Mouse (Mus musculus) MEL (cell line): ENCODE measurements around the gene Vmn1r198. TPM values are rescaled to one million over a fixed set of nuclear protein-coding genes. Genes with fewer than 3 reads are reported as not detected.

ENCODE experiments used
- DNase-seq: peaks from one replicate; pipeline ENCODE4 v3.0.0; 2011; ENCODE audit warnings: low read depth, low spot score
- H3K27ac ChIP-seq: 2 replicates; pipeline ENCODE4 v1.5.1; 2012; ENCODE audit warnings: low read depth, mild to moderate bottlenecking, control low read depth, low read length, moderate library complexity; ENCODE audit not compliant: control insufficient read depth
- H3K27me3 ChIP-seq, 2 experiments: fragments of 150-350 bp in 1 of 2; sonication (generic) in 1 of 2; 2 replicates each; pipeline ENCODE4 v1.6.1; 2012; ENCODE audit warnings: low read length in 2 of 2, mild to moderate bottlenecking in 2 of 2, improper control_type of control experiment in 1 of 2, moderate library complexity in 1 of 2; ENCODE audit not compliant: insufficient read depth in 2 of 2, control insufficient read depth in 1 of 2
- H3K36me3 ChIP-seq, 2 experiments: 2 replicates each; pipeline ENCODE4 v1.6.1; 2012 to 2014; ENCODE audit warnings: low read length in 2 of 2, improper control_type of control experiment in 1 of 2, inconsistent platforms in 1 of 2, mild to moderate bottlenecking in 1 of 2; ENCODE audit not compliant: insufficient read depth in 2 of 2, control insufficient read depth in 1 of 2
- H3K4me1 ChIP-seq, 2 experiments: fragments of 150-350 bp in 1 of 2; sonication (generic) in 1 of 2; 2 replicates each; pipeline ENCODE4 v1.6.1; 2012; ENCODE audit warnings: low read length in 2 of 2, improper control_type of control experiment in 1 of 2, mild to moderate bottlenecking in 1 of 2; ENCODE audit not compliant: insufficient read depth in 2 of 2, control insufficient read depth in 1 of 2
- H3K4me3 ChIP-seq, 2 experiments: fragments of 150-350 bp in 1 of 2; sonication (generic) in 1 of 2; 2 replicates each; pipeline ENCODE4 v1.5.1; 2012; ENCODE audit warnings: low read depth in 2 of 2, low read length in 2 of 2, mild to moderate bottlenecking in 2 of 2, moderate library complexity in 2 of 2, control low read depth in 1 of 2, improper control_type of control experiment in 1 of 2; ENCODE audit not compliant: control insufficient read depth in 1 of 2, insufficient read depth in 1 of 2
- H3K79me2 ChIP-seq: 2 replicates; pipeline ENCODE4 v1.6.1; 2012; ENCODE audit warnings: mild to moderate bottlenecking, low read length, moderate library complexity; ENCODE audit not compliant: control insufficient read depth, poor library complexity, insufficient read depth
- H3K9ac ChIP-seq: 2 replicates; pipeline ENCODE4 v1.6.1; 2012; ENCODE audit warnings: low read depth, mild to moderate bottlenecking, control low read depth, low read length, moderate library complexity; ENCODE audit not compliant: control insufficient read depth, poor library complexity, severe bottlenecking
- H3K9me3 ChIP-seq: fragments of 150-350 bp; sonication (generic); replicated peaks from 2 replicates; pipeline ENCODE4 v1.6.1; 2012; ENCODE audit warnings: mild to moderate bottlenecking, low read length, improper control_type of control experiment, moderate library complexity; ENCODE audit not compliant: insufficient read depth
- E2F4 ChIP-seq: IDR thresholded peaks from 2 replicates; pipeline ENCODE4 v1.6.1; 2011; ENCODE audit warnings: low read depth, low read length, improper control_type of control experiment, borderline replicate concordance
- EP300 ChIP-seq, 2 experiments: IDR thresholded peaks; 2 replicates each; pipeline ENCODE4 v1.6.1; 2011; ENCODE audit warnings: improper control_type of control experiment in 2 of 2, low read length in 2 of 2, low read depth in 1 of 2, mild to moderate bottlenecking in 1 of 2
- ETS1 ChIP-seq: IDR thresholded peaks from 2 replicates; pipeline ENCODE4 v1.6.1; 2012; ENCODE audit warnings: low read depth, mild to moderate bottlenecking, inconsistent platforms, low read length, improper control_type of control experiment, moderate library complexity
- HCFC1 ChIP-seq: IDR thresholded peaks from 2 replicates; pipeline ENCODE4 v1.6.1; 2012; ENCODE audit warnings: low read depth, mild to moderate bottlenecking, inconsistent platforms, low read length, improper control_type of control experiment, moderate library complexity
- JUND ChIP-seq: IDR thresholded peaks from 2 replicates; pipeline ENCODE4 v1.6.1; 2011; ENCODE audit warnings: low read depth, mild to moderate bottlenecking, improper control_type of control experiment, low read length
- KAT2A ChIP-seq: conservative IDR thresholded peaks from 2 replicates; pipeline ENCODE4 v1.6.1; 2012; ENCODE audit warnings: low read depth, low read length, improper control_type of control experiment, inconsistent platforms
- MAFK ChIP-seq: IDR thresholded peaks from 2 replicates; pipeline ENCODE4 v1.6.1; 2011; ENCODE audit warnings: low read depth, mild to moderate bottlenecking, low read length, improper control_type of control experiment, borderline replicate concordance
- MAZ ChIP-seq: IDR thresholded peaks from 2 replicates; pipeline ENCODE4 v1.6.1; 2012; ENCODE audit warnings: low read depth, mild to moderate bottlenecking, inconsistent platforms, low read length, improper control_type of control experiment
- MXI1 ChIP-seq: IDR thresholded peaks from 2 replicates; pipeline ENCODE4 v1.6.1; 2011; ENCODE audit warnings: mild to moderate bottlenecking, low read depth, low read length, improper control_type of control experiment
- NELFE ChIP-seq: IDR thresholded peaks from 2 replicates; pipeline ENCODE4 v1.6.1; 2011; ENCODE audit warnings: low read depth, low read length, improper control_type of control experiment
- POLR2AphosphoS2 ChIP-seq: IDR thresholded peaks from 2 replicates; pipeline ENCODE4 v1.6.1; 2011; ENCODE audit warnings: low read length, improper control_type of control experiment
- SMC3 ChIP-seq: IDR thresholded peaks from 2 replicates; pipeline ENCODE4 v1.6.1; 2011; ENCODE audit warnings: low read depth, low read length, improper control_type of control experiment
- TAL1 ChIP-seq: IDR thresholded peaks from 2 replicates; pipeline ENCODE4 v1.6.1; 2012; ENCODE audit warnings: mild to moderate bottlenecking, inconsistent platforms, low read length, moderate library complexity, mixed read lengths
- TBP ChIP-seq: IDR thresholded peaks from 2 replicates; pipeline ENCODE4 v1.8.0; 2011; ENCODE audit warnings: low read depth, low read length, improper control_type of control experiment
- TCF12 ChIP-seq: IDR thresholded peaks from 2 replicates; pipeline ENCODE4 v1.6.1; 2014; ENCODE audit warnings: low read depth, mild to moderate bottlenecking, inconsistent platforms, low read length, improper control_type of control experiment, moderate library complexity
- UBTF ChIP-seq: IDR thresholded peaks from 2 replicates; pipeline ENCODE4 v1.6.1; 2012; ENCODE audit warnings: low read depth, mild to moderate bottlenecking, inconsistent platforms, low read length, improper control_type of control experiment, moderate library complexity, borderline replicate concordance; ENCODE audit not compliant: insufficient read depth
- USF2 ChIP-seq, 2 experiments: IDR thresholded peaks; 2 replicates each; pipeline ENCODE4 v1.6.1; 2011 to 2012; ENCODE audit warnings: improper control_type of control experiment in 2 of 2, low read length in 2 of 2, borderline replicate concordance in 1 of 2, inconsistent platforms in 1 of 2, low read depth in 1 of 2, mild to moderate bottlenecking in 1 of 2; ENCODE audit not compliant: insufficient read depth in 1 of 2
- ZC3H11A ChIP-seq: IDR thresholded peaks from 2 replicates; pipeline ENCODE4 v1.6.1; 2012; ENCODE audit warnings: low read depth, mild to moderate bottlenecking, inconsistent platforms, low read length, improper control_type of control experiment
- ZKSCAN1 ChIP-seq: IDR thresholded peaks from 2 replicates; pipeline ENCODE4 v1.6.1; 2012; ENCODE audit warnings: low read depth, mild to moderate bottlenecking, inconsistent platforms, low read length, improper control_type of control experiment, moderate library complexity
- ZNF384 ChIP-seq: IDR thresholded peaks from 2 replicates; pipeline ENCODE4 v1.6.1; 2012; ENCODE audit warnings: low read depth, mild to moderate bottlenecking, inconsistent platforms, low read length, improper control_type of control experiment
- polyA plus RNA-seq, 2 experiments: library from polyadenylated mRNA; stranded (reverse) in 1 of 2; unstranded in 1 of 2; fragments of >175 nt in 1 of 2; fragments of >200 nt in 1 of 2; gene quantifications; 2 replicates each; pipeline versions ENCODE4 v1.2.1 to v1.2.4; 2012; ENCODE audit warnings: low replicate concordance in 2 of 2, low read depth in 1 of 2; ENCODE audit not compliant: insufficient read length in 2 of 2, insufficient read depth in 1 of 2, missing spikeins in 1 of 2
- total RNA-seq: library from RNA; depleted of rRNA; stranded (reverse); fragments of 300-350 nt; gene quantifications from 2 replicates; pipeline ENCODE4 v1.2.3, GENCODE M21; 2012

The Vmn1r198 gene
- total and polyA plus RNA-seq, 3 experiments: not detected

GRCm38 (mm10) chr13:22383401-22383800 is 33.2 kb downstream of the Vmn1r198 start:
- Histone ChIP-seq H3K4me3 (no peak overlapping the region), H3K79me2 (no peaks in the 10 kb centered on the region), H3K9ac (no peak overlapping the region), H3K9me3 (no peaks in the 10 kb centered on the region), H3K27ac (no peak overlapping the region), H3K4me1 (no peaks in the 10 kb centered on the region), H3K36me3 (no peaks in the 10 kb centered on the region), H3K27me3 (no peaks in the 10 kb centered on the region)
- TF ChIP-seq UBTF (no peak), E2F4 (no peak), TBP (no peak), EP300 (IDR thresholded peaks at IDR 0.05; ENCODE audit: low read depth in 1 of 2, low read length in 2 of 2) (no peak), HCFC1 (no peak), POLR2AphosphoS2 (no peak), SMC3 (no peak), MAZ (no peak), ZC3H11A (no peak), TAL1 (no peak), JUND (no peak), MXI1 (no peak), MAFK (no peak), KAT2A (no peak)
- no peak for DNase-seq

GRCm38 (mm10) chr13:22387050-22387449 is 36.9 kb downstream of the Vmn1r198 start:
- no peak overlapping the region for H3K27ac ChIP-seq
- no peaks in the 10 kb centered on the region for H3K36me3 ChIP-seq
- no peaks in the 10 kb centered on the region for H3K9me3 ChIP-seq
- no peaks in the 10 kb centered on the region for H3K79me2 ChIP-seq
- DNase-seq: no peak
- no peaks in the 10 kb centered on the region for H3K27me3 ChIP-seq
- H3K9ac ChIP-seq: no peak overlapping the region
- H3K4me1 ChIP-seq: no peaks in the 10 kb centered on the region
- no peak overlapping the region for H3K4me3 ChIP-seq
- TF ChIP-seq NELFE (no peak), MAFK (no peak), TBP (no peak), USF2 (IDR thresholded peaks at IDR 0.05; ENCODE audit: borderline replicate concordance in 1 of 2, insufficient read depth in 1 of 2, low read depth in 1 of 2, low read length in 2 of 2) (no peak), ETS1 (no peak), ZKSCAN1 (no peak), ZNF384 (no peak), UBTF (no peak), TAL1 (no peak), TCF12 (no peak)
